Mouse (Mus musculus): Measurements from ENCODE around the gene Pgf.

Pgf gene

GRCm38 (mm10) chr12:85190290-85190689, 12.7 kb upstream of the Pgf start:
- no peak for DNase-seq

- no peak for DNase-seq
Measured at GRCm38 (mm10) chr12:85186361-85186760, 8.8 kb upstream of the Pgf start.

- DNase-seq = no peak
Measured at GRCm38 (mm10) chr12:85185810-85186209, 8.2 kb upstream of the Pgf start.

GRCm38 (mm10) chr12:85184118-85184517, 6.5 kb upstream of the Pgf start:
- peak in 1 of 2 experiments; percentile 7 for DNase-seq

- DNase-seq = no peak
Measured at GRCm38 (mm10) chr12:85182898-85183297, 5.3 kb upstream of the Pgf start.

GRCm38 (mm10) chr12:85182345-85182643, 4.7 kb upstream of the Pgf start:
- no peak for DNase-seq

- no peak for DNase-seq
Measured at GRCm38 (mm10) chr12:85181475-85182344, 4.1 kb upstream of the Pgf start.

- no peak for DNase-seq
Measured at GRCm38 (mm10) chr12:85178294-85178693, 704 bp upstream of the Pgf start.

GRCm38 (mm10) chr12:85176846-85177523, 605 bp downstream of the Pgf start:
- DNase-seq = peak in 1 of 2 experiments; percentile 63

- DNase-seq = peak in 1 of 2 experiments; percentile 37
Measured at GRCm38 (mm10) chr12:85175926-85176845, 1.4 kb downstream of the Pgf start.

GRCm38 (mm10) chr12:85175087-85175675, 2.4 kb downstream of the Pgf start:
- no peak for DNase-seq

- DNase-seq = no peak
Measured at GRCm38 (mm10) chr12:85174016-85174415, 3.6 kb downstream of the Pgf start.

GRCm38 (mm10) chr12:85170948-85171307, 6.7 kb downstream of the Pgf start:
- no peak for DNase-seq

GRCm38 (mm10) chr12:85170284-85170947, 7.2 kb downstream of the Pgf start:
- peak; percentile 69 to 70 for DNase-seq

GRCm38 (mm10) chr12:85169877-85170276, 7.7 kb downstream of the Pgf start:
- DNase-seq = no peak

- DNase-seq = peak; percentile 71 to 95
Measured at GRCm38 (mm10) chr12:85169117-85169858, 8.3 kb downstream of the Pgf start.

GRCm38 (mm10) chr12:85166631-85167030, 11.0 kb downstream of the Pgf start:
- peak; percentile 47 to 58 for DNase-seq

- DNase-seq = no peak
Measured at GRCm38 (mm10) chr12:85164996-85165395, 12.6 kb downstream of the Pgf start.

- DNase-seq = no peak
Measured at GRCm38 (mm10) chr12:85159592-85159991, 18.0 kb downstream of the Pgf start.

- DNase-seq = no peak
Measured at GRCm38 (mm10) chr12:85158801-85159200, 18.8 kb downstream of the Pgf start.

GRCm38 (mm10) chr12:85157797-85158460, 19.7 kb downstream of the Pgf start:
- DNase-seq = no peak
